Mouse (Mus musculus) right cerebral cortex, postnatal 14 days (tissue): ENCODE data around the gene Tmem39b.
A peak's percentile ranks its signal among the peaks of the same experiment; 100 is the strongest.

Experiments used
- DNase-seq: peaks from one replicate; pipeline ENCODE4 v3.0.0; 2022

Gene Tmem39b

DNA sequence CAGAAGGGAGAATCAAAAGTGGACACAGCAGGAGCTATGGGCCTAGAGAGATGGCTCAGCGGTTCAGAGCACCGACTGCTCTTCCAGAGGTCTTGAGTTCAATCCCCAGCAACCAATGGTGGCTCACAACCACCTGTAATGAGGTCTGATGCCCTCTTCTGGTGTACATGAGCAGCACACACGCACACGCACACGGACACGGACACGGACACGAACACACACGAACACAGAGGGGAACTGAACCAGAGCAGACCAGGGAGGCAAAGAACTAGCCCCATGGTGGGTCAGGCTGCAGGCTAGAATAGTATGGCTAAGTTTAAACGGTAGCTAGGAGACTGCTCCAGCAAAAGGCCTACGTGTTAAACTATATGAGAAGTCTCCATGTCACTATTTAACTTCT, 14.8 kb downstream of the Tmem39b start:
- no peak for DNase-seq

GRCm38 (mm10) chr4:129672878-129673449, 23.7 kb downstream of the Tmem39b start:
- no peak for DNase-seq

DNA sequence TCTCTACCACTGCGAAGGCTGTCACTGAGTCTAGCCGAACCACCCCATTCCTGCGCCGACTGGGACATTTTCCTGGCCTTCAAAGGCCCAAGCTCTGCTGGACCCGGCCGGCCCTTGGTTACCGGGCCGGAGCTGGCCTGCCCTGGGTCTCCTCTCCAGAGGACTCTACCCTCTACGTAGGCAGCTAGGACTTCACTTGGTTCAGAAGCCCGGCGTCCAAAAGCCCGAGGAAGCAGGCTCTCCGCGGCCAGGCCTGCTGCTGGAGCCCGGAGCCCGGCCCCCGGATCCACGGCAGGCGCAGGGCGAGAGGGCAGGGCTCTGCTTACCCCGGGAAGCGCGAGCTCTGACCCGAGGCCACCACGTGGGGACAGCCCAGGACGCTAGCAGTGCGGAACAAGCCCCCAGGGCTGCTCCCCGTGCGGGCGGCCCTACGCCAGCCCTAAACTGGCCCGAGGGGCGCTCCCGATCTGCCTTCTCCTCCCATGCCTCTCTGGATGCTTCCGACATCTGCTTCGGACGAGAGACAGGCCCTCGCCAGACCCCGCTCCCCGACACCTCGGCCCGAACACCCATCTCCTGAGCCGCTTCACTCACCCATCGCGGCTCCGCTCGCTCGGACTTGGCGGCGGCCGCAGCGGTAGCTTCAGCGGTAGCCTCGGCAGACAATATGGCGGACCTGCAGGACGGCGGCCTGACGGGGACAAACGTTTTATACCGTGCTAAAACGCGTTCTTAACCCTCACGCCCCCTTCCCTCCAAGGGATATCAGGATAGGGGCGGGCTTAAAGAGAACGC, 24.4 kb downstream of the Tmem39b start, which contains the start of gene Kpna6:
TSS of gene Kpna6 (minus strand) at position 685 of the 795 bp plus-strand sequence.
- DNase-seq = peak; percentile 90

- DNase-seq = peak; percentile 40
Observed at GRCm38 (mm10) chr4:129671491-129672082, 25.1 kb downstream of the Tmem39b start.

DNA sequence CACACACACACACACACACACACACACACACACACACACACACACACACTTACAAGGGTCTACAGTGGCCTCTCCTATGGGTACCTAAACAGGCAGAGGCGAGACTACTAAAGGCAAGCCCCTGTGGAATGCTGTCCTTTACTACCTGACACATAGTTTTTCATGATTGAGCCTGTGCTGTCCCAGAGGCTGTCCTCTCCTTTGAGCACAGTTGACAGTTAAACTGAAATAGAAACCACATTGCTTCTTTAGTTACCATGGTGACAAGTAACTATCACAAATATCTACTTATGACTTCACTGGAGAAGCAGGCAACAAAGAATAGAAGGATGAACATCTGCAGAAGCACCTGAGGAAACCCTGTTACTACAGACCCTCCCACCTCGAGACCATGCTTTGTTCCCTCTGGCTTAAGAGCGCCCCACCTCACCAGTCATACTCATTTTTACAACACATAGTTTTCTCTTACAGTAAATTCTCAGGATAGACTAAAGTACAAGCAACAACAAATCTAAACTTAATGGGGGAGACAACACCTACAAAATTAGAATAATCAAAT, 34.3 kb downstream of the Tmem39b start:
- DNase-seq = no peak

GRCm38 (mm10) chr4:129661584-129661983, 35.1 kb downstream of the Tmem39b start:
- no peak for DNase-seq

GRCm38 (mm10) chr4:129654770-129655169, 41.9 kb downstream of the Tmem39b start:
- no peak for DNase-seq

GRCm38 (mm10) chr4:129650359-129650758, 46.3 kb downstream of the Tmem39b start:
- no peak for DNase-seq

DNA sequence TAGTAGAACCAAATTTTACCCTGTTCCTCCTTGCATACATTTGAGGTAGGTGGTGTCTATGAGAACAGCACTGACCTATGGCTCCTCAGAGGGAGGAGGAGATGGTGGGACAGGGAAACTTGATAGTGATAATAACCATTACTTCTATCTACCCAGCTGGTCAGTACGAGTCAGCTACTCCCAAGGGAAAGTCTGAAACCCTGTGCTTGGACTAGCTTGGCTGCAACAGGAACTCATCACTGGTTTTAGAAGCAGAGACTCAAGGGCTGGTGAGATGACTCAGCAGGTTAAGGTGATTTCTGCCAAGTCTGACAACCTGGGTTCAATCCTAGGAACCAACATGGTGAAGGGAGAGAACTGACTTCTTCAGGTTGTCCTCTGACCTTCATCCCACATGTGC, 48.0 kb downstream of the Tmem39b start:
- DNase-seq = no peak

- no peak for DNase-seq
Observed at GRCm38 (mm10) chr4:129645204-129645603, 51.4 kb downstream of the Tmem39b start.

GRCm38 (mm10) chr4:129641756-129642155, 54.9 kb downstream of the Tmem39b start:
- no peak for DNase-seq

GRCm38 (mm10) chr4:129640638-129641467, 55.8 kb downstream of the Tmem39b start, which contains the start of gene Txlna:
Gene Txlna, minus strand, starts transcription at chr4:129641065.
- DNase-seq = peak; percentile 98

GRCm38 (mm10) chr4:129640101-129640637, 56.5 kb downstream of the Tmem39b start:
- no peak for DNase-seq

GRCm38 (mm10) chr4:129639221-129639620, 57.4 kb downstream of the Tmem39b start:
- no peak for DNase-seq

- DNase-seq = no peak
Observed at GRCm38 (mm10) chr4:129633852-129634251, 62.8 kb downstream of the Tmem39b start.

GRCm38 (mm10) chr4:129631867-129632266, 64.8 kb downstream of the Tmem39b start:
- DNase-seq = no peak

DNA sequence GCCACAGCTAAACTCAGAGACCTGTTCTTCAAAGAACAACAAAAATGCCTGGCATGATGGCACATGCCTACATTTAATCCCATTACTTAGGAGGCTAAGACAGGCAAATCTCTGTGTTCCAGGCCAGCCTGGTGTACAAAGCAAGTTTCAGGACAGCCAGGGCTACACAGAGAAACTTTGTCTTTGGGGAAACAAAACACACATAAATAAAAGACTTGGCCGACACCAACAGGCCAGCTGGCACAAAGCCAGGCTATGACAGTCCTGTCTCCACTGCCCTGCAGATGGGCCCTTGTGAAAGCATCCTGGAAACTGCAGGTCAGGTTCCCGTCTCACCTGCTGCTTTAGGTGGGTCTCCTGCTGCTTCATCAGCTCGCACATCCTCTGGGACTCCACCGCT, 65.7 kb downstream of the Tmem39b start:
- no peak for DNase-seq
